22 mouse cellular contexts compared by ENCODE assay signal in the genomic region with DNA sequence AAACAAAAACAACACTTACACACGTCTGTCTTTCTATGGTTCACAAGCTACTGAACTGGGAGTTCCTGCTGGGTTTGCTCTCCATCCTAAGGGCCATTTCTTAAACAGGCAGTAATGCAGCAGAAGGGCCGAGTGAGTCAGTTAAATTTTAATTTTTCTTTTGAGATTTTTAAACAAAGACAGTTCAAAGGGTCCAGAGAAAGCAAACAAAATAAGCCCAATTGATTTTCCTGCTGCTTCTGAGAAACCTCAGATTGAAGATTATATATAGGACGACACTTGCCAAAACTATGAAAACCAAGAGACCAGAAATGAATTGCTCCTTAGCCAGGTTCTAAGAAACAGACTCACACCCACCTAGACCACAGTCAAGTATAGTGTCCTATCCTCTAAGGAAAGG. TPM values are rescaled to one million over a fixed set of nuclear protein-coding genes. Genes with fewer than 3 reads are reported as not detected.
A peak's percentile ranks its signal among the peaks of the same experiment; 100 is the strongest.
DNase-seq lines count a peak whose midpoint lies in the region; ATAC-seq and TF ChIP-seq lines count a peak whose summit lies in the region.
"Had no signal": no experiment of that assay in that cellular context is flagged by ENCODE, and none has a peak within 500 bp of the region (broad histone marks: within the 10 kb centered on the region; RNA-seq: fewer than 3 reads in every experiment).

No protein-coding gene starts in this region.

- H3K9me3 ChIP-seq in kidney, embryonic 14.5 days (ENCODE audit: control insufficient read depth, low read length) = no peaks in the 10 kb centered on the region
- H3K9me3 ChIP-seq in liver, embryonic 12.5 days (replicated peaks) = no peaks in the 10 kb centered on the region
- H3K9me3 ChIP-seq in liver, postnatal 0 days (ENCODE audit: low read length) = no peaks in the 10 kb centered on the region
- H3K9me3 ChIP-seq in liver, embryonic 11.5 days (ENCODE audit: control insufficient read depth, low read length) = no peaks in the 10 kb centered on the region
- H3K9me3 ChIP-seq: G1E had no signal

- H3K9ac ChIP-seq in kidney, embryonic 14.5 days (ENCODE audit: low read depth, low read length) = no peak overlapping the region
- H3K9ac ChIP-seq in liver, adult 2 months (ENCODE audit: low read depth, low read length) = no peak overlapping the region
- H3K9ac ChIP-seq in liver, embryonic 12.5 days = no peak overlapping the region
- H3K9ac ChIP-seq in liver, postnatal 0 days (replicated peaks) = no peak overlapping the region
- H3K9ac ChIP-seq in liver, embryonic 11.5 days (ENCODE audit: low read depth, low read length) = no peak overlapping the region

- ATAC-seq in kidney, embryonic 14.5 days (ENCODE audit: low FRiP score, low TSS enrichment) = no peak
- ATAC-seq in liver, embryonic 12.5 days = no peak
- no peak for ATAC-seq in liver, postnatal 0 days
- ATAC-seq in liver, embryonic 11.5 days (replicated peaks; ENCODE audit: low FRiP score) = no peak
- ATAC-seq: activated CD4-positive, CD25-positive, alpha-beta regulatory T cell, adult 4 months; CD4-positive, CD25-positive, alpha-beta regulatory T cell, adult 4 months; Patski had no signal

- 37% methylated on average over 3 of the region's 3 CpGs for WGBS in kidney, adult 2 months
- 84% methylated on average over 3 of the region's 3 CpGs for WGBS in kidney, embryonic 14.5 days
- WGBS in liver, adult 2 months = 18% methylated on average over 3 of the region's 3 CpGs
- 71% methylated on average over 3 of the region's 3 CpGs for WGBS in liver, embryonic 12.5 days (ENCODE audit: insufficient replicate concordance)
- WGBS in liver, postnatal 0 days (ENCODE audit: insufficient replicate concordance) = 69% methylated on average over 3 of the region's 3 CpGs
- WGBS in liver, embryonic 11.5 days = 74% methylated on average over 3 of the region's 3 CpGs

- no peak overlapping the region for H3K4me2 ChIP-seq in kidney, embryonic 14.5 days (replicated peaks; ENCODE audit: low read depth, low read length)
- no peak overlapping the region for H3K4me2 ChIP-seq in liver, embryonic 12.5 days
- H3K4me2 ChIP-seq in liver, postnatal 0 days (ENCODE audit: low read depth, low read length) = peak overlapping the region; percentile 16; the same call in 1 of the 2 replicates
- no peak overlapping the region for H3K4me2 ChIP-seq in liver, embryonic 11.5 days

- H3K27ac ChIP-seq in kidney, adult 2 months (ENCODE audit: insufficient read depth, low read depth, low read length) = peak overlapping the region; percentile 38; the same call in 1 of the 2 replicates
- H3K27ac ChIP-seq in kidney, embryonic 14.5 days (ENCODE audit: low read depth, low read length) = no peak overlapping the region
- H3K27ac ChIP-seq in liver, adult 2 months (replicated peaks; ENCODE audit: insufficient read depth, low read depth, low read length) = peak overlapping the region; percentile 93
- H3K27ac ChIP-seq in liver, embryonic 12.5 days = no peak overlapping the region
- no peak overlapping the region for H3K27ac ChIP-seq in liver, postnatal 0 days (ENCODE audit: low read depth)
- H3K27ac ChIP-seq in liver, embryonic 11.5 days (ENCODE audit: low read depth, low read length) = no peak overlapping the region

- DNase-seq in kidney, adult 2 months = peak; percentile 60
- DNase-seq in kidney, postnatal 4 days = no peak
- DNase-seq in kidney, adult 9 months = peak; percentile 43
- DNase-seq in liver, adult 2 months (ENCODE audit: extremely low read depth, low read depth, low spot score) = peak; percentile 88
- no peak for DNase-seq in liver, postnatal 0 days
- no peak for DNase-seq in liver, embryonic 11.5 days (ENCODE audit: low spot score)
- DNase-seq: adrenal gland, adult 2 months; adrenal gland, adult 8-10 months; adrenal gland, postnatal 10 days; adrenal gland, postnatal 14 days; adrenal gland, postnatal 25 days; adrenal gland, postnatal 36 days; B cell, adult 2 months; cerebellum, adult 11 months; cerebellum, adult 11-12 months had no signal

- no peak for TF ChIP-seq EP300 in liver, postnatal 0 days (IDR thresholded peaks at IDR 0.05; ENCODE audit: low read depth)

- H3K4me1 ChIP-seq in kidney, adult 2 months (ENCODE audit: control insufficient read depth, insufficient read depth, low read length) = peaks cover 6% of the 10 kb centered on the region; the same call in 1 of the 2 replicates
- no peaks in the 10 kb centered on the region for H3K4me1 ChIP-seq in kidney, embryonic 14.5 days (ENCODE audit: control insufficient read depth, insufficient read depth, low read length)
- peaks cover 21% of the 10 kb centered on the region for H3K4me1 ChIP-seq in liver, adult 2 months (ENCODE audit: control insufficient read depth, insufficient read depth, low read length)
- 0 out of 2 replicates have a peak, but pooled peaks cover 6% of the 10 kb centered on the region for H3K4me1 ChIP-seq in liver, embryonic 12.5 days
- H3K4me1 ChIP-seq in liver, postnatal 0 days (ENCODE audit: insufficient read depth) = no peaks in the 10 kb centered on the region
- H3K4me1 ChIP-seq in liver, embryonic 11.5 days (replicated peaks; ENCODE audit: control insufficient read depth, insufficient read depth, low read length) = no peaks in the 10 kb centered on the region

- H3K79me2 ChIP-seq in liver, adult 2 months (ENCODE audit: control insufficient read depth, insufficient read depth, low read length) = peaks cover 2% of the 10 kb centered on the region; the same call in 1 of the 2 replicates

- H3K4me3 ChIP-seq in kidney, adult 2 months (ENCODE audit: insufficient read depth, low read depth, low read length) = no peak overlapping the region
- H3K4me3 ChIP-seq in kidney, embryonic 14.5 days (ENCODE audit: low read length) = no peak overlapping the region
- no peak overlapping the region for H3K4me3 ChIP-seq in liver, adult 2 months (ENCODE audit: insufficient read depth, low read depth, low read length)
- H3K4me3 ChIP-seq in liver, embryonic 12.5 days = no peak overlapping the region
- H3K4me3 ChIP-seq in liver, postnatal 0 days (ENCODE audit: low read depth, low read length) = no peak overlapping the region
- no peak overlapping the region for H3K4me3 ChIP-seq in liver, embryonic 11.5 days (ENCODE audit: low read depth, low read length)

- H3K27me3 ChIP-seq in kidney, adult 2 months (replicated peaks; ENCODE audit: control insufficient read depth, insufficient read depth, low read length) = no peaks in the 10 kb centered on the region
- no peaks in the 10 kb centered on the region for H3K27me3 ChIP-seq in kidney, embryonic 14.5 days (ENCODE audit: control insufficient read depth, insufficient read depth, low read length)
- no peaks in the 10 kb centered on the region for H3K27me3 ChIP-seq in liver, adult 2 months (ENCODE audit: control insufficient read depth, insufficient read depth, low read length)
- H3K27me3 ChIP-seq in liver, embryonic 12.5 days (replicated peaks) = no peaks in the 10 kb centered on the region
- H3K27me3 ChIP-seq in liver, postnatal 0 days (ENCODE audit: insufficient read depth, low read length) = no peaks in the 10 kb centered on the region
- no peaks in the 10 kb centered on the region for H3K27me3 ChIP-seq in liver, embryonic 11.5 days (replicated peaks; ENCODE audit: control insufficient read depth, insufficient read depth, low read length)
- H3K27me3 ChIP-seq: CH12.LX, Patski had no signal

- H3K36me3 ChIP-seq in kidney, adult 2 months (ENCODE audit: control insufficient read depth, insufficient read depth, low read length) = peaks cover 12% of the 10 kb centered on the region
- peaks cover 96% of the 10 kb centered on the region for H3K36me3 ChIP-seq in kidney, embryonic 14.5 days (ENCODE audit: control insufficient read depth, insufficient read depth, low read length)
- H3K36me3 ChIP-seq in liver, adult 2 months (ENCODE audit: control insufficient read depth, insufficient read depth, low read length) = peaks cover 69% of the 10 kb centered on the region
- H3K36me3 ChIP-seq in liver, embryonic 12.5 days = peaks cover 99% of the 10 kb centered on the region
- peaks cover 75% of the 10 kb centered on the region for H3K36me3 ChIP-seq in liver, postnatal 0 days (replicated peaks; ENCODE audit: insufficient read depth, low read length)
- peaks cover 56% of the 10 kb centered on the region for H3K36me3 ChIP-seq in liver, embryonic 11.5 days (ENCODE audit: control insufficient read depth, insufficient read depth, low read length)

- TF ChIP-seq CTCF in kidney, adult 2 months (conservative IDR thresholded peaks at IDR 0.05; ENCODE audit: insufficient read depth, insufficient read length, low read depth, low read length) = no peak
- no peak for TF ChIP-seq CTCF in liver, adult 2 months (IDR thresholded peaks at IDR 0.05; ENCODE audit: low read depth, low read length)
- no peak for TF ChIP-seq CTCF in liver, postnatal 0 days (IDR thresholded peaks at IDR 0.05; ENCODE audit: low read depth)

- no peak for TF ChIP-seq POLR2A in kidney, adult 2 months (IDR thresholded peaks at IDR 0.05; ENCODE audit: low read depth, low read length)
- no peak for TF ChIP-seq POLR2A in liver, adult 2 months (IDR thresholded peaks at IDR 0.05; ENCODE audit: extremely low read depth, insufficient read depth, low read length)

RNA-seq across cellular contexts. Expression of a gene that starts 21.3 kb away (rescaled TPM):
- polyA plus RNA-seq in kidney, adult 2 months (2012; rRNA removed) = 30.8 and 36.7 TPM in 2 replicates
- 421 and 437 TPM in 2 replicates for polyA plus RNA-seq in kidney, embryonic 14.5 days (2014; fragmentation: Nextera tagmentation; extraction: Ambion mirVana)
- total RNA-seq in liver, adult 2 months (2014; rRNA removed) = 40.3 and 47.2 TPM in 2 replicates
- polyA plus RNA-seq in liver, adult 2 months (2012; rRNA removed) = 15.1 and 17.2 TPM in 2 replicates
- 292 and 306 TPM in 2 replicates for polyA plus RNA-seq in liver, embryonic 12.5 days (2016; fragmentation: Nextera tagmentation; extraction: Ambion mirVana)
- polyA plus RNA-seq in liver, postnatal 0 days (2015; fragmentation: Nextera tagmentation; extraction: Ambion mirVana) = 163 and 167 TPM in 2 replicates
- polyA plus RNA-seq in liver, embryonic 11.5 days (2014; fragmentation: Nextera tagmentation; extraction: Ambion mirVana) = 318 and 355 TPM in 2 replicates

RNA-seq across cellular contexts. Expression of a gene that starts 21.6 kb away (rescaled TPM):
- 21.6 and 32.1 TPM in 2 replicates for polyA plus RNA-seq in kidney, adult 2 months (2012; rRNA removed)
- polyA plus RNA-seq in kidney, embryonic 14.5 days (2014; fragmentation: Nextera tagmentation; extraction: Ambion mirVana) = 50.2 and 70.1 TPM in 2 replicates
- 24.7 and 32.8 TPM in 2 replicates for total RNA-seq in liver, adult 2 months (2014; rRNA removed)
- polyA plus RNA-seq in liver, adult 2 months (2012; rRNA removed) = 14.7 and 16.7 TPM in 2 replicates
- 31.1 and 38.9 TPM in 2 replicates for polyA plus RNA-seq in liver, embryonic 12.5 days (2016; fragmentation: Nextera tagmentation; extraction: Ambion mirVana)
- 32.2 and 34.2 TPM in 2 replicates for polyA plus RNA-seq in liver, postnatal 0 days (2015; fragmentation: Nextera tagmentation; extraction: Ambion mirVana)
- polyA plus RNA-seq in liver, embryonic 11.5 days (2014; fragmentation: Nextera tagmentation; extraction: Ambion mirVana) = 42.2 and 53.9 TPM in 2 replicates

RNA-seq across cellular contexts. Expression of a gene that starts 26.5 kb away (rescaled TPM):
- polyA plus RNA-seq in kidney, adult 2 months (2012; rRNA removed) = 0.46 and 0.69 TPM in 2 replicates
- polyA plus RNA-seq in kidney, embryonic 14.5 days (2014; fragmentation: Nextera tagmentation; extraction: Ambion mirVana) = 0.63 and 0.84 TPM in 2 replicates
- total RNA-seq in liver, adult 2 months (2014; rRNA removed) = not detected in 2 replicates
- polyA plus RNA-seq in liver, adult 2 months (2012; rRNA removed) = 0.04 and 0.05 TPM in 2 replicates
- 0.13 and 0.24 TPM in 2 replicates for polyA plus RNA-seq in liver, embryonic 12.5 days (2016; fragmentation: Nextera tagmentation; extraction: Ambion mirVana)
- polyA plus RNA-seq in liver, postnatal 0 days (2015; fragmentation: Nextera tagmentation; extraction: Ambion mirVana) = 0.15 TPM in 1 of 2 replicates, not detected in the other
- 0.36 and 0.40 TPM in 2 replicates for polyA plus RNA-seq in liver, embryonic 11.5 days (2014; fragmentation: Nextera tagmentation; extraction: Ambion mirVana)
- total RNA-seq: CH12.LX had no signal

RNA-seq across cellular contexts. Expression of a gene that starts 52.7 kb away (rescaled TPM):
- 39.3 and 45.5 TPM in 2 replicates for polyA plus RNA-seq in kidney, adult 2 months (2012; rRNA removed)
- polyA plus RNA-seq in kidney, embryonic 14.5 days (2014; fragmentation: Nextera tagmentation; extraction: Ambion mirVana) = 7.3 and 7.8 TPM in 2 replicates
- 8.9 and 17.9 TPM in 2 replicates for total RNA-seq in liver, adult 2 months (2014; rRNA removed)
- polyA plus RNA-seq in liver, adult 2 months (2012; rRNA removed) = 46.6 and 60.7 TPM in 2 replicates
- 0.72 and 0.92 TPM in 2 replicates for polyA plus RNA-seq in liver, embryonic 12.5 days (2016; fragmentation: Nextera tagmentation; extraction: Ambion mirVana)
- polyA plus RNA-seq in liver, postnatal 0 days (2015; fragmentation: Nextera tagmentation; extraction: Ambion mirVana) = 1.4 and 1.8 TPM in 2 replicates
- polyA plus RNA-seq in liver, embryonic 11.5 days (2014; fragmentation: Nextera tagmentation; extraction: Ambion mirVana) = 1.2 and 1.6 TPM in 2 replicates

Comparison
In these comparisons a context has a peak if more than half of its experiments do, and no peak if none do; other contexts are left out.
1. DNase-seq: peak in kidney, adult 2 months (single experiment), kidney, adult 9 months (single experiment) and liver, adult 2 months (single experiment); none in kidney, postnatal 4 days (0 of 2), liver, postnatal 0 days (single experiment) and liver, embryonic 11.5 days (single experiment).
2. H3K27ac ChIP-seq: peak in kidney, adult 2 months (single experiment) and liver, adult 2 months (single experiment); none in kidney, embryonic 14.5 days (single experiment), liver, embryonic 12.5 days (single experiment), liver, postnatal 0 days (single experiment) and liver, embryonic 11.5 days (single experiment).